Mouse (Mus musculus) lung, adult 18-20 months (tissue): ENCODE results near the gene Olfr466.

Source experiments
- DNase-seq, 2 experiments: peaks; one replicate each; pipeline ENCODE4 v3.0.0; 2022; ENCODE audit warnings: mixed read lengths in 2 of 2

The Olfr466 gene

GRCm38 (mm10) chr13:65149940-65150339, at the start of gene Olfr466:
TSS of gene Olfr466 (plus strand) at chr13:65150240.
- DNase-seq = no peak

- no peak for DNase-seq
Observed at GRCm38 (mm10) chr13:65100678-65101077, 49.4 kb upstream of the Olfr466 start.

GRCm38 (mm10) chr13:65101232-65101631, 48.8 kb upstream of the Olfr466 start:
- no peak for DNase-seq

GRCm38 (mm10) chr13:65111961-65112360, 38.1 kb upstream of the Olfr466 start:
- DNase-seq = peak; percentile 41 to 46

- peak; percentile 90 to 93 for DNase-seq
Observed at GRCm38 (mm10) chr13:65112459-65113110, 37.5 kb upstream of the Olfr466 start, which contains the start of gene Mfsd14b. TSS of gene Mfsd14b (minus strand) at chr13:65112975.

- no peak for DNase-seq
Observed at GRCm38 (mm10) chr13:65113239-65113638, 36.8 kb upstream of the Olfr466 start.

- DNase-seq = no peak
Observed at GRCm38 (mm10) chr13:65120984-65121383, 29.1 kb upstream of the Olfr466 start.

- no peak for DNase-seq
Observed at GRCm38 (mm10) chr13:65122111-65122510, 27.9 kb upstream of the Olfr466 start.

GRCm38 (mm10) chr13:65127063-65127847, 22.8 kb upstream of the Olfr466 start:
- no peak for DNase-seq

- no peak for DNase-seq
Observed at GRCm38 (mm10) chr13:65137789-65138188, 12.3 kb upstream of the Olfr466 start, which contains the start of gene Olfr465-ps1. TSS of gene Olfr465-ps1 (plus strand) at chr13:65138089.

GRCm38 (mm10) chr13:65174102-65174501, 24.1 kb downstream of the Olfr466 start:
- no peak for DNase-seq

GRCm38 (mm10) chr13:65175734-65176471, 25.9 kb downstream of the Olfr466 start:
- DNase-seq = peak; percentile 7 to 14

GRCm38 (mm10) chr13:65176472-65177091, 26.5 kb downstream of the Olfr466 start:
- DNase-seq = no peak

- DNase-seq = no peak
Observed at GRCm38 (mm10) chr13:65200667-65201066, 50.6 kb downstream of the Olfr466 start.
